Mouse (Mus musculus) T-helper 2 cell (primary cell): ENCODE results near the gene Rbpj.

ENCODE experiments used
- in situ Hi-C: fragments of 300-600 bp; cut with MboI, MseI; formaldehyde crosslinking; loops from one replicate; pipeline ENCODE4 v1.15.1; 2025; ENCODE audit warnings: high pct_unique_total_duplicates

Gene Rbpj

GRCm38 (mm10) chr5:53469098-53469776 is 3.3 kb downstream of the Rbpj start:
- in situ Hi-C loops = no loop called here

DNA sequence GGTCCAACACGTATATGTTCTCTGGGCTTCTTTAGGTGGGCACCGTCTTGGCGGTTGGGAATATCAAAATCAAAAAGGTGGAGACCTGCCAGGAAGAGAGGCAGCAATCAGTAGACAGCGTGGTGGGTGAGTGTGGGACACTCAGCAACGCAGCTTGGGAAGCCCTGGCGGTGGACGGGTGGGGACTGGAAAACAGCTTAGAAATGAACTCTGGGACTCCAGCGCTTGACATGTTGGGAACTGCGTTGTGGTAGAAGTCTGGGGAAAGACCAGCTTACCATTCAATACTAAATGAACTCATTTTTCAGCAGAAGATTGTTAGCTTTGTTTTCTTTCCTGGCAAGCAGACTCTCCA is 3.8 kb downstream of the Rbpj start:
- in situ Hi-C loops = no loop called here

DNA sequence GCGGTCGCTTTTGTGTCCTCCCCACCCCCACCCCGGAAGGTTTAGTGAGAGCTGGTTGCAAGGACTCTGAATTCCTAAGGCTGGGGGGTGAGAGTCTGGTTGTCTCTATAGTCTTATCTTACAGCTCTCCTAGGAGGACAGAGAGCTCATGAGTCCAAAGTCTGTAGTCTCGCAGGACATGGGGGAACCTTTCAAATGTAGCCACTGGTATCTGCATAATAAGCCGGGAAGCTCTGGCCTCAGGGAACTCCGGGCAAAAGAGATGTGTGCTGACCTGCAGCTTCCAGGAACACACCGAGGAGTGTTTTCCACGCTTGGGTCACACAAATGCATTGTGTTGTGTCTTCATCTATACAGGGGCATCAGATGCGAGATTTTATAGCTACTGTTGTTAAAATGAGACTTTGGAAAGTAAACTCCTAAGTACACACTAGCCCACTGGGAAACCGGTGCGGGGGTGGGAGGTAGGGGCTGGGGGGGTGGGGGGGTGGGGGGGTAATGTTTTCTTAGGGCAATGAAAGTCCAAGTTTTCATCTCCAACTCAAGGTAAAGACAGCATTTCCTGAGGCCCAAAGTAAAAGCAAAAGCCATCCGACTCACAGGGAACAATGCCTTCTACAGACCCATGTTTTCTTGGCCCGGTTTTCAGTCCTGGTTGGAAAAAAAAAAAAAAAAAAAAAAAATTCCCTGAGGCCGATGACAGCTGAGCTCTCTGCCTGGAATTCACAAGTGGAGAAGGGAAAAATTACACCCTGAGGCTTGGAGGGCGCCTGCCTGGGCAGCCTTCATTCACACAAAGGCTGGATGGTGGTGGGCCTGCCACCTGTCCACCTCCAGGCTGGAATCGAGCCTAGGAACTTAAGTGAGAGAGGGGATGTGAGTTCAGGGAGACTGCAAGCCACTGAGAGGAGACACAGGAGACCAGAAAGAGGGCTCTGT is 4.5 kb downstream of the Rbpj start:
- in situ Hi-C loops = no loop called here

GRCm38 (mm10) chr5:53472485-53472884 is 6.5 kb downstream of the Rbpj start:
- in situ Hi-C loops = no loop called here

- in situ Hi-C loops = no loop called here
Measured at GRCm38 (mm10) chr5:53479161-53479560, 13.2 kb downstream of the Rbpj start.

DNA sequence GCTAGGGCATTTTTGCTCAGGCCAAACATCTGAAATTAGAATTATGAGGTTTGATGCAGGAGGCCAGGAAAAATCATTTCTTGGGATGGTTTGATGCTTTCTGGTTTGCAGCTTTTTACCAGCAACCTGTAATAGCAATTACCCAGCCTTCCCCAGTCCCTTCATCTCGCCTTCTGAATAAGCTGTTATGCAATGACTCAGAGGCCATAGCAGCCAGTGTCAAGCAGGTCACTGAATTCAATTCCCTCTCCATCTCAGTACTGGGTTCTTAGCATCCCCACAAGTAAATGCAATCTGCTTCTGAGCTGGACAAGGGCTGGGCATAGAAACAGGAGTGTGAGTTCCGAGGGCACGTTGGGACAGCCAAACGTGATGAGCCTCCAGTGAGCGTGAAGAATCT is 13.9 kb downstream of the Rbpj start:
- in situ Hi-C loops = no loop called here

- in situ Hi-C loops = no loop called here
Measured at GRCm38 (mm10) chr5:53481021-53481420, 15.1 kb downstream of the Rbpj start.

GRCm38 (mm10) chr5:53485069-53485628 is 19.2 kb downstream of the Rbpj start:
- in situ Hi-C loops = no loop called here

DNA sequence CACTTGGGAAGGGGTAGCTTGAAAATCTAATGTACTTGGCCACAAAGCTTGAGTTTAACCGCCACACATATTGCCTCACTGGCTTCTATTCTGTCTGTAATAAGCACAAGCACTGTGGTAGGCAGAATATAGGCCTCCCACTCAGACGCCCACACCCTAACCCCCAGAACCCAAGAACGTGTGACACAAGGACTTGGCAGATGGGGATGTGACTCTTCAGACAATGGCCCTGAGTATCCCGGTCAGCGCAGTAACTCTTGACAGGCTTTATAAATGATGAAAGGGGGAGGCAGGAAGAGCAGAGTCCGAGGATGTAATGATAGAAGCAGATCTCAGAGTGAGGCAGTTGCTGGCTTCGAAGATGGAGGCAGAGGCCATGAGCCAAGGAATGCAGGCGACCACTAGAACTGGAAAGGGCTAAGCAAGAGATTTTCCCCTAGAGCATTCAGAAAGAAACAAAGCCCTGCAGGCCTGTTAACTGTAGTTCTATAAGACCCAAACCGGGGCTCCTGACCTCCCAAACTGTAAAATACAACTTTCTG is 20.1 kb downstream of the Rbpj start:
- in situ Hi-C loops = no loop called here

- in situ Hi-C loops = no loop called here
Measured at GRCm38 (mm10) chr5:53486966-53487592, 21.1 kb downstream of the Rbpj start.

GRCm38 (mm10) chr5:53490697-53491099 is 24.7 kb downstream of the Rbpj start:
- in situ Hi-C loops = loop anchor here (5.0 kb wide), 3 partner anchors 52 to 102 kb away; no protein-coding TSS in a partner anchor

GRCm38 (mm10) chr5:53493756-53494155 is 27.8 kb downstream of the Rbpj start:
- in situ Hi-C loops = loop anchor here (5.0 kb wide), 3 partner anchors 49 to 101 kb away; no protein-coding TSS in a partner anchor

- in situ Hi-C loops = loop anchor here (5.0 kb wide), 3 partner anchors 48 to 102 kb away; no protein-coding TSS in a partner anchor
Measured at GRCm38 (mm10) chr5:53494536-53495159, 28.7 kb downstream of the Rbpj start.

- in situ Hi-C loops = no loop called here
Measured at GRCm38 (mm10) chr5:53496846-53497549, 31.0 kb downstream of the Rbpj start.

DNA sequence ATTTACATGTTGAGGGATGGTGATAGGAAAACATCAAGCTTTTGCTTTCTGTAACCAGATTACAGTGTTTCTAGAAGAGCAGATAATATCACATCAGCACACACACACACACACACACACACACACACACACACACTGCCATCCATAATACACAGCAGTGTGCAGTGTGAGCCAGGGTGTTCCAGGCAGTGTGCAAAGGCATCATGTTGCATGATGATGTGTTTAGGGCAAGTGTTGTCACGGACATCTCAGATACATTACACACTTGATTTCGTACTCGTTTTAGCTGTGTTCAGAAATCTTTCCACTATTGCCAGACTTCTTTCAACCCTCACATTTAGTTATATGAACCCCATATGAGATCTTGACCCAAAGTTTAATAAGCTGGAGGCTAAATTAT is 33.6 kb downstream of the Rbpj start:
- in situ Hi-C loops = no loop called here

DNA sequence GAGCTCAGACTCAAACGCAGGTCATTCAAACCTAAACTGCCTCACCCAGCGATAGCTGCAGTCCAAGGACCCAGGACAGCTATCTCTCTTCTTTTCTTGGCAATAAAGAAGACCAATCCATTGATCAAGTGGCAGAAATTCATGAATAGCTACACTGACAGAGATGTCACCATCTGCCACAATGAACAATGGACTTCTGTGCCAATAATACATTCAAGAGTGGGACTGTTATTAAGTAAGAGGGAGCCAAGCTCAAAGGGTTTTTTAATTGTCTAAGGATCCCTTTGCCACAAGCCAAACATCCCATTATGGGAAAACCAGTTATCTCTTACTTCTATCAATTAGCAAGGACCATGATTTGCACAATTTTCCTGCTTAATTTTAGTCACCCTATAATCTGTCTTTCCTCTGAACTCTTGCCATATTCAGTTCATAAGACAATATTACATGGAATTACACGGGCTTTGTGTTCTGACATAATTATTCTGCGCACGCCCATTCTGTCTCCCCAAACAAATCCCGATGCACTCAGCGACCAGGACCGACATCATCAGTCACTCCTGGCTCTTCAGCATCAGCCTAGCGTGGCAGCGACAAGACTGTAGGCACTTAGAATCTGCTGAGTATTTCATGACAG is 34.7 kb downstream of the Rbpj start:
- in situ Hi-C loops = no loop called here

GRCm38 (mm10) chr5:53503261-53503660 is 37.3 kb downstream of the Rbpj start:
- in situ Hi-C loops = no loop called here

DNA sequence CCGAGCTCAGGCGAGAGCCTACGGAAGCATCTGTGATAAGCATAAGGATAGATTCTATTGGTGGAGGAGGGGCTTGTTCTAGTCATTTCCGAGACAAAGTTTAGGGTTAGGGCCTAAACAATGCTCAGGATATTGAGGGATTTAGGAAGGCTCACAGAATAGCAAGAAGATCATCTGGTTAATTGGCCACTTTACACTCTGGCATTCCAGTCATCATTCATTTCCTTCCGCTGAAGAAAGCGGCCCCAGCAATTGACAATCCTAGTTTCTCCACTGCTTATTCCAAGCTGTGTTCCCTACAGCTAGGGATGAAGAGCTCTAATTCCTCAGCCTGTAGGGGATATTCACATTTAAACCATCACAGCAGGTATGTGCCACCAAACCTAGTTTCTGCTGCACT is 39.8 kb downstream of the Rbpj start:
- in situ Hi-C loops = no loop called here

- in situ Hi-C loops = no loop called here
Measured at GRCm38 (mm10) chr5:53507371-53507770, 41.4 kb downstream of the Rbpj start.

DNA sequence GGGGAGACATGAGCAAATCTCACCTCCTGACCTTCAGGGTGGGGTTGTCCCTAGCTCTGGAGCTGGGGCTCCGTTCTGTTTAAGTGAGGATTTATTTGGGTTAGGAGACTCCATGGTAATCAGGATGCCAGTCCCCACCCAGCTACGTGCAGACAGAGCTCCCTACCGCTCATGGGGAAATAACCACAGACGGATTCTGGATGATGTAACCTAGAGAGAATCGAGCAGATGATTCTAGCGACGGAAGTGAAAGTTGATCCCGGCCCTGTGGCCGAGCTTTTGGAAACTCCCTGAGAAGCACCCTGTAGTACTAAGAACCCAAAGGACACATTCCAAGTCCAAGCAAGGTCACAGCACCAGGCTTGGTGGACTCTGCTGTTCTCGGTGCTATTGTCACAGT is 43.5 kb downstream of the Rbpj start:
- in situ Hi-C loops = no loop called here
